Mouse (Mus musculus): Measurements from ENCODE around the gene Hoxb6.

Hoxb6 gene

GRCm38 (mm10) chr11:96291681-96292564 lies at the start of gene Hoxb6:
Hoxb6 (plus strand) TSS chr11:96292476.
- peak; percentile 85 for DNase-seq

- peak; percentile 80 for DNase-seq
Observed at GRCm38 (mm10) chr11:96250901-96251300, 41.4 kb upstream of the Hoxb6 start.

GRCm38 (mm10) chr11:96251480-96252031 lies 40.7 kb upstream of the Hoxb6 start:
- DNase-seq = peak; percentile 58

DNA sequence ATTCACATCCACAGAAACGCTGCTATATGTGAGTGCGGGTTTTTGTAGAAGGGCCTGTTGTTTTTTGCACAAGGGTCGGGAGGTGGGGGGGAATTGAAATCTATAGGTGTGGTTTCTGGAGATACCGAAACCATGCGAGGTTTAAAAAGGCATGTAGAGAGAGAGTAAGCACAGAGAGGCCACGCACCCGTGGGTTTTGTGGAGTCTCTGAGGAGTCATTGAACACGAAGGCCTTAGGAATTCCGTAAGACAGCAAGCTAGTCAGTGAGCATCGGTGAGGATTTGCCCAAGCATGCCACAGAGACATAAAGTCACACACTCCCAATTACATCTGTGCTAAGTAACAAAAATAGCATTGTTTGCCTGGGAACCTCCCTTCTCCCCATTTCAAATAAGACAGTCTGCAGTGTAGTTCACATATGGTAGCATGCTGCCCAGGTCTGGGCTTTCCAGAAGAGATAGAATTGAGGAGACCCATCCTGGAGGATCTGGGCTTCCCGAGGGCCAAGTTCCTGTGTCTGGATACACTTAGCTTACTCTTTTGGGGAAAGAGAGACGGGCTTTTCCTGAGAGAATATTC lies 39.6 kb upstream of the Hoxb6 start:
- DNase-seq = no peak

DNA sequence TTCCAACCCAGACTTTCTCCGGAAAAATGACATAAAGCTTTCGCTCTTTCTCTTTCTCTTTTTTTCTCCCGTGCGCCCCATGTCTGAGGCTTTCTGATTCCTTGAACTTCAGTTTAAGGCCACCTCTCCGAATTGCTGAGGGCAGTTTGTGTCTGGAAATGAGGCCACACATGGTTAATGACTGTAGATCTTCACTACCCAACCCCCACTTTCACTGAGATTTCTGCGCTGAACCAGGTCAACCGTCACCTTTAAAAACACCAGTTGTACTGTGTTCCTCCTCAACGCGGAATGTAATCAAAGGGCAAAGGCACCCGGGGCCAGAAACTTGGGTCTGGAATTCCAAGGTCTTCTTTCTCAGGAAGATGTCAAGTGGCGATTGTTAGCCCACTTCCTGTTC lies 38.1 kb upstream of the Hoxb6 start:
- DNase-seq = peak; percentile 84

GRCm38 (mm10) chr11:96255111-96255995 lies 36.9 kb upstream of the Hoxb6 start:
- peak; percentile 25 for DNase-seq

DNA sequence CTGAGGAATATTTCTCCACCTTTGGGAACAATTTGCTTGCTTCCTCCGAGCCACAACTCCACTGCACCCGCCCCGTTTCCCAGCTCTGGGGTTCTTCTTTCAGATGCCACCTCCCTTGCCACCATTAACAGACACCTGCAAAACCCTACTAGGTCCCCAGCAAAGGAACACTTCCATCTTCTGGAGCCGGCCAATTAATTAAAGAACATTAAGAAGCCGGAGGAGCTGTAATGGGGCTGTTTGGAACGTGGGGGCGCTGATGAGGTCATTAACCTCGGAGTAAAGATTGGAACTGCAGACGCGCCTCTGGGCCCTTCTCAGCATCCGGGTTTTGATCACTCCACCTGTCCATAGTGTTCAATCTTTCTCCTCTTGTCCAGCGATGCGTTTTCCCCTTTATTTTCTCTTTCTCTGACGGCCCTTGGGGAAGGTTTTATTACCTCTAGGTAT lies 36.3 kb upstream of the Hoxb6 start:
- no peak for DNase-seq

DNA sequence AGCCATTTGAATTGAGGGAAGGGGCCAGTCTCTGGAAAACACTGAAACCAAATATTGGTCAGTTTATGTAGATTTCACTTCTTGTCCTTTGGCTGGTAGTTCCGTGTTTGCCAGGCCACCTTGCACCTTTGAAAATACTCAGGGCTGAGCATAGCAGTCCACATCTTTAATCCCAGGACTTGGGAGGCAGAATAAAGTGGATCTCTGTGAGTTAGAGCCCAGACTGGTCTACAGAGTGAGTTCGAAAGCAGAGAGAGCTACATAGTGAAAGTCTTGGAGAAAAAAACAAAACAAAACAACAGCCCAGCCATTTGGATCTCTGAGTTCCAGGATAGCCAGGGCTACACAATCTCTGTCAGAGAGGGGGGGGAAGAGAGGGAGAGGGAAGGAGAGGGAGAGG lies 35.1 kb upstream of the Hoxb6 start:
- no peak for DNase-seq

DNA sequence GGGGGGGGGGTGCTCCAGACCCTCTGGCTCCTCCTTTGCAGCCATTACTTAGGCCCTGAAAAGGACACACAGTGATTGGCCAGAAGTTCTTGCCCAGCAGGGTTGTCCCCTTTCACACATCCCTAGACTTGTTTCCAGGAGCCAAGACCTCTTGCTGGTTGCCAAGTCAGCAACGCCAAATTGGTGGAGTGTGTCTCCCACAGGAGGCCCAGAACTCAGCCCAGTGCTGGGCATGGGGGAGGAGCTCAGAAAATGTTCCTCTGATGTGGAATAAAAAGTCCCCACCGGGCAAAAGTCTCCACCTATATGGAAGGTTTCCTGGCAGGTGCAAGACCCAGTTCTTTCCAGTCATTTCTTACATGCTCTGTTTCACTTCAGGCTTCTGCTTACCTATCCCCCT lies 33.2 kb upstream of the Hoxb6 start:
- DNase-seq = peak; percentile 85

- no peak for DNase-seq
Observed at GRCm38 (mm10) chr11:96259511-96259910, 32.8 kb upstream of the Hoxb6 start.

- peak; percentile 54 for DNase-seq
Observed at GRCm38 (mm10) chr11:96260310-96260970, 31.8 kb upstream of the Hoxb6 start.

- peak; percentile 94 for DNase-seq
Observed at GRCm38 (mm10) chr11:96261323-96261890, 30.9 kb upstream of the Hoxb6 start.

DNA sequence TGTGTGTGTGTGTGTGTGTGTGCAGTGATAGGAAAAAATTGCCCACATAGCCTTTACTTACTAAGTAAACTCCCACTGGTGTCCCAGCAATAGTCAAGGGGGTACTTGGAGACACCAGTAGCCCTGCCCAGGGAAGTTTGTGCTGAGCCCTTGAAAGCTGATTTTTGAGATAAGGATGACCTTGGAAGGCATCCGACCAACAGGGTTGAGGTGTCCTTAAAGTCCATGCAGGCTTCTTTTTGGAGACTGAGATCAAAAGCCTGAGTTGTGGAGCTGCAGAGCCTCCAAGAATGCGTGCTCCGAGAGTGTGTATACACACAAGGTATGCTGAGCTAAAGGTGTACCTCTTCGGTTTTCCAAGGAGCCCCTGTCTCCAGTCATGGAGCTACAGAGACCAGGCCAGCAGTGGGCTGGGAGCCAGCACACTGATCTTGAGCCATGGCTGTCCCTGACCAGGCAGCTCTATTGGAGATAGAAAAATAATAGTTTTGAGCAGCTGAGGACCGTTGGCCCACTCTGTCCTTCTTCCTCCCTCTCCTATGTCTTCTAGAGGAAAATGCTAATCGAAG lies 29.9 kb upstream of the Hoxb6 start:
- peak; percentile 29 for DNase-seq

- DNase-seq = peak; percentile 10
Observed at GRCm38 (mm10) chr11:96263636-96264389, 28.5 kb upstream of the Hoxb6 start.

DNA sequence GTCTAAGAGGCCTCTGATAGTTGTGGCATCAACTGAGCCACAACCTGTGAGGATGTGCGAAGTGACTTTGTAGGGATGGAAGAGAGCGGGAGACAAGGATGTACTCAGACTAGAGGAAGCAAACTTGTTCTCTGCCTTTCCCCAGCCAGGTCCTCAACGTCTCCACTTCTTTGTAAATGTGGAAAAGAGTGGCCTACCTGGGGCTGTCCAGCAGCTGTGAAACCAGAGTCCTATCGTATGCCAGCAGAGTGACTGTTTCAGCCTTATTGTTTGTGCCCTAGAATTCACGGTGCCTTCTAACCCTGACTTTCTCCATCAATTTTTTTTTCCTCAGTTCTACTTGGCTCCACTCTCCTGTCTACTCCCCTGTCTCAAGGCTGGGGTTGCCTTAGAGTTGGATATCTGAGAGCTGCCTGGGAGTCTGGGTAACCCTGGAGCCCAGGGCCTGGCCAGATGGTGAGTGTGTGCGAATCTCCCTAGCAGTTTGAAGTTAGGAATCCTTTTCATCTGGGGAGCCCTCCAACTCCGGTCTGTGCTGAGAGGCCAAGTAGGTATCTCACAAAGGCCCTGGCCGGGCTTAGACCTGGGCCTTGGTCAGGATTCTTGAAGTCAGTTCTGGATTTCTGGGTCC lies 27.8 kb upstream of the Hoxb6 start:
- peak; percentile 7 for DNase-seq

- peak; percentile 88 for DNase-seq
Observed at GRCm38 (mm10) chr11:96265954-96266353, 26.3 kb upstream of the Hoxb6 start.

DNA sequence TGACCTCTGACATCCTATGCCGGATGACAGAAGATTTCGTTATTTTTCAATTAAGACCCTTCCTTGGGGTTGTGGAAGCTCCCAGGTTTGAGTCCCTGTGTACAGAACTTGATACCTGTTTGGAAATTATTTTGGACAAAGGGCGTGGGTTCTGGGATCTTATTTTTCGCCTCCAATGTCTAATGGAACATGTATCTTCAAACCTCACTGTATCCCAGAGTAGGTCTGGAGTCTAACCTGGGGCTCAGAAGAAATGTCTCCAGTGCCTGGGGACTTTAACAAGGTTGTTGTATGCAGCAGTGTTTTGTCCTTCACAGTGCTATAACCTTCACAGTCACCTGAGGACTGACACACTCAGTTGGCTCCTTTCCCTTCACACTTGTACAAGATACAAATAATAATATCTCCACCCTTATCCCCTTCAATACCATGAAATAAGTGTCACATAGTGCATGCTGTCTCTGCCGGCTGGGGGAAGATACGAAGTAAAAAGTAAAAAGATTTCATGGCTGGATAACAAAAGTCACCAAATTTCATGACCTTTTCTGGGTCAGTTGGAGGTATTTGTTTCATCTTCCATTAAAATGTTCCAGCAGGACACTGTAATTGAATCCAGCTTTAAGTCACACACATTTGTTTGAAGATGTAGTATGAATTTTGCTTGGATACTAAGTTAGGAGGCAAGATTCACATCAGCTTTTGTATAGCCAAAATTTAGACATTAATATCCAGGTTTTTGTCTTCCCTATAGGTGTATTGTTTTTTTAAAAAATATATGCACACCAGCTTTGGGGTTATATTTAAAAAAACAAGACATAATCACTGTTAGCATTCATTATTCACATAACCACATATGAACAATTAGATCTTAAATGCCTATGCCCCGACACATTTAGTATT lies 25.0 kb upstream of the Hoxb6 start:
- no peak for DNase-seq

GRCm38 (mm10) chr11:96268031-96268745 lies 24.1 kb upstream of the Hoxb6 start:
- DNase-seq = no peak

- peak; percentile 82 for DNase-seq
Observed at GRCm38 (mm10) chr11:96269869-96270268, 22.4 kb upstream of the Hoxb6 start.
